Mouse (Mus musculus) heart, embryonic 16.5 days (tissue): ENCODE results near the gene Patz1. TPM values are rescaled to one million over a fixed set of nuclear protein-coding genes. Genes with fewer than 3 reads are reported as not detected.
A peak's percentile ranks its signal among the peaks of the same experiment; 100 is the strongest.

ENCODE experiments used
- ATAC-seq: fragments of 200-750 bp; cut with Nextera tagmentation; replicated peaks from 2 replicates; pipeline ENCODE4 v1.8.0; 2017; ENCODE audit warnings: moderate number of reproducible peaks; ENCODE audit not compliant: insufficient read depth, low FRiP score; ENCODE audit errors: extremely low read depth
- H3K27ac ChIP-seq: fragments of 300-500 bp; sonication (generic); 2 replicates; pipeline ENCODE4 v1.5.1; 2014; ENCODE audit warnings: mild to moderate bottlenecking, low read length, control low read depth, moderate library complexity
- H3K27me3 ChIP-seq: fragments of 300-500 bp; sonication (generic); 2 replicates; pipeline ENCODE4 v1.6.1; 2014; ENCODE audit warnings: low read length, mixed read lengths; ENCODE audit not compliant: control insufficient read depth, insufficient read depth
- H3K36me3 ChIP-seq: fragments of 300-500 bp; sonication (generic); 2 replicates; pipeline ENCODE4 v1.6.1; 2014; ENCODE audit not compliant: control insufficient read depth, insufficient read depth
- H3K4me1 ChIP-seq: fragments of 300-500 bp; sonication (generic); 2 replicates; pipeline ENCODE4 v1.6.1; 2014; ENCODE audit warnings: low read length, mixed read lengths; ENCODE audit not compliant: control insufficient read depth, insufficient read depth
- H3K4me2 ChIP-seq: fragments of 300-500 bp; sonication (generic); 2 replicates; pipeline ENCODE4 v1.6.1; 2014; ENCODE audit warnings: low read depth, mild to moderate bottlenecking, control low read depth, low read length
- H3K4me3 ChIP-seq: fragments of 300-500 bp; sonication (generic); 2 replicates; pipeline ENCODE4 v1.5.1; 2014; ENCODE audit warnings: mild to moderate bottlenecking, control low read depth, low read length
- H3K9ac ChIP-seq: fragments of 300-500 bp; sonication (generic); 2 replicates; pipeline ENCODE4 v1.6.1; 2014; ENCODE audit warnings: low read length, control low read depth
- H3K9me3 ChIP-seq: fragments of 300-500 bp; sonication (generic); replicated peaks from 2 replicates; pipeline ENCODE4 v1.6.1; 2016; ENCODE audit warnings: low read length; ENCODE audit not compliant: control insufficient read depth
- WGBS: fragments of 180-500 bp; shearing (Covaris S2); extraction: QIAGEN DNeasy Blood & Tissue Kit; methylation state at CpG from one replicate; pipeline ENCODE4 v1.1.7; 2014; 5-methylcytosine and 5-hydroxymethylcytosine counted together
- polyA plus RNA-seq: library from polyadenylated mRNA; unstranded; fragments of >200 nt; fragmentation: Nextera tagmentation; extraction: Ambion mirVana; gene quantifications from 2 replicates; pipeline ENCODE4 v1.2.1, GENCODE M21; 2015

Patz1 gene
- polyA plus RNA-seq, 1 experiment from 2014 or later = 25.7 TPM

GRCm38 (mm10) chr11:3297871-3298812, 9.5 kb downstream of the Patz1 start:
- ATAC-seq = no peak
- WGBS = 70% methylated on average over 10 of the region's 10 CpGs
- Histone ChIP-seq H3K4me2 (no peak overlapping the region), H3K4me1 (peaks cover 35% of the 10 kb centered on the region), H3K4me3 (no peak overlapping the region), H3K9me3 (no peaks in the 10 kb centered on the region), H3K27ac (peak overlapping the region; percentile 28; the same call in 1 of the 2 replicates), H3K9ac (no peak overlapping the region), H3K36me3 (peaks cover 58% of the 10 kb centered on the region), H3K27me3 (no peaks in the 10 kb centered on the region)

GRCm38 (mm10) chr11:3298813-3299185, 10.1 kb downstream of the Patz1 start:
- Histone ChIP-seq H3K9ac (no peak overlapping the region), H3K4me2 (no peak overlapping the region), H3K27me3 (no peaks in the 10 kb centered on the region), H3K27ac (peak overlapping the region; percentile 28; the same call in 1 of the 2 replicates), H3K4me3 (no peak overlapping the region), H3K9me3 (no peaks in the 10 kb centered on the region), H3K4me1 (peaks cover 32% of the 10 kb centered on the region), H3K36me3 (peaks cover 55% of the 10 kb centered on the region)
- ATAC-seq = 0 out of 2 replicates have a peak, but pooled peaks have one; percentile 3
- 83% methylated on average over 14 of the region's 14 CpGs for WGBS

- Histone ChIP-seq H3K4me1 (peaks cover 19% of the 10 kb centered on the region), H3K36me3 (peaks cover 53% of the 10 kb centered on the region), H3K9ac (no peak overlapping the region), H3K27ac (no peak overlapping the region), H3K9me3 (no peaks in the 10 kb centered on the region), H3K4me3 (no peak overlapping the region), H3K4me2 (no peak overlapping the region), H3K27me3 (no peaks in the 10 kb centered on the region)
- WGBS = 93% methylated on average over 5 of the region's 5 CpGs
- ATAC-seq = no peak
These were observed 12.4 kb downstream of the Patz1 start for GRCm38 (mm10) chr11:3301075-3301474.

- H3K4me2 ChIP-seq = no peak overlapping the region
- no peaks in the 10 kb centered on the region for H3K9me3 ChIP-seq
- peak overlapping the region; percentile 56 for H3K27ac ChIP-seq
- H3K4me3 ChIP-seq = no peak overlapping the region
- H3K4me1 ChIP-seq = peaks cover 15% of the 10 kb centered on the region
- 39% methylated on average over 4 of the region's 4 CpGs for WGBS
- no peaks in the 10 kb centered on the region for H3K27me3 ChIP-seq
- H3K9ac ChIP-seq = no peak overlapping the region
- 0 out of 2 replicates have a peak, but pooled peaks have one; percentile 6 for ATAC-seq
- H3K36me3 ChIP-seq = peaks cover 53% of the 10 kb centered on the region
These were observed 13.7 kb downstream of the Patz1 start for GRCm38 (mm10) chr11:3302385-3302784.

GRCm38 (mm10) chr11:3302792-3303191, 14.1 kb downstream of the Patz1 start:
- 42% methylated on average over 4 of the region's 4 CpGs for WGBS
- no peak overlapping the region for H3K4me3 ChIP-seq
- H3K27ac ChIP-seq = peak overlapping the region; percentile 56
- H3K4me1 ChIP-seq = peaks cover 15% of the 10 kb centered on the region
- no peak overlapping the region for H3K4me2 ChIP-seq
- no peaks in the 10 kb centered on the region for H3K27me3 ChIP-seq
- 0 out of 2 replicates have a peak, but pooled peaks have one; percentile 9 for ATAC-seq
- peaks cover 53% of the 10 kb centered on the region for H3K36me3 ChIP-seq
- no peak overlapping the region for H3K9ac ChIP-seq
- no peaks in the 10 kb centered on the region for H3K9me3 ChIP-seq

GRCm38 (mm10) chr11:3305821-3306220, 17.1 kb downstream of the Patz1 start:
- Histone ChIP-seq H3K9ac (no peak overlapping the region), H3K27me3 (no peaks in the 10 kb centered on the region), H3K27ac (no peak overlapping the region), H3K4me1 (peaks cover 18% of the 10 kb centered on the region), H3K4me2 (no peak overlapping the region), H3K4me3 (no peak overlapping the region), H3K36me3 (peaks cover 55% of the 10 kb centered on the region), H3K9me3 (no peaks in the 10 kb centered on the region)
- 87% methylated on average over 4 of the region's 4 CpGs for WGBS
- no peak for ATAC-seq

- H3K4me2 ChIP-seq = no peak overlapping the region
- no peak for ATAC-seq
- no peaks in the 10 kb centered on the region for H3K27me3 ChIP-seq
- peaks cover 48% of the 10 kb centered on the region for H3K36me3 ChIP-seq
- no peak overlapping the region for H3K27ac ChIP-seq
- no peak overlapping the region for H3K4me3 ChIP-seq
- peaks cover 9% of the 10 kb centered on the region for H3K4me1 ChIP-seq
- no peak overlapping the region for H3K9ac ChIP-seq
- H3K9me3 ChIP-seq = no peaks in the 10 kb centered on the region
- WGBS = 97% methylated on average over 3 of the region's 3 CpGs
These were observed 19.2 kb downstream of the Patz1 start for GRCm38 (mm10) chr11:3307875-3308274.

- Histone ChIP-seq H3K9me3 (no peaks in the 10 kb centered on the region), H3K4me1 (peaks cover 3% of the 10 kb centered on the region), H3K27ac (0 out of 2 replicates have a peak overlapping the region, but pooled peaks have one; percentile 2), H3K4me3 (no peak overlapping the region), H3K4me2 (no peak overlapping the region), H3K27me3 (no peaks in the 10 kb centered on the region), H3K36me3 (peaks cover 45% of the 10 kb centered on the region), H3K9ac (no peak overlapping the region)
- ATAC-seq = no peak
- WGBS = 84% methylated on average over 4 of the region's 4 CpGs
These were observed 21.2 kb downstream of the Patz1 start for GRCm38 (mm10) chr11:3309884-3310283.
